Mouse (Mus musculus) heart, embryonic 12.5 days (tissue): ENCODE results near the gene Syt8. TPM values are rescaled to one million over a fixed set of nuclear protein-coding genes. Genes with fewer than 3 reads are reported as not detected.

Experiments
- ATAC-seq: fragments of 200-750 bp; cut with Nextera tagmentation; 2 replicates; pipeline ENCODE4 v1.8.0; 2017; ENCODE audit warnings: moderate TSS enrichment, moderate library complexity; ENCODE audit not compliant: insufficient number of reproducible peaks, low FRiP score
- H3K27ac ChIP-seq: fragments of 300-500 bp; sonication (generic); 2 replicates; pipeline ENCODE4 v1.5.1; 2016; ENCODE audit warnings: mild to moderate bottlenecking, moderate library complexity; ENCODE audit not compliant: poor library complexity, severe bottlenecking
- H3K27me3 ChIP-seq: fragments of 300-500 bp; sonication (generic); replicated peaks from 2 replicates; pipeline ENCODE4 v1.6.1; 2016; ENCODE audit warnings: mild to moderate bottlenecking, moderate library complexity
- H3K36me3 ChIP-seq: fragments of 300-500 bp; sonication (generic); 2 replicates; pipeline ENCODE4 v1.6.1; 2016; ENCODE audit warnings: mild to moderate bottlenecking, moderate library complexity
- H3K4me1 ChIP-seq: fragments of 300-500 bp; sonication (generic); replicated peaks from 2 replicates; pipeline ENCODE4 v1.6.1; 2016; ENCODE audit warnings: mild to moderate bottlenecking
- H3K4me2 ChIP-seq: fragments of 300-500 bp; sonication (generic); 2 replicates; pipeline ENCODE4 v1.6.1; 2016; ENCODE audit warnings: mild to moderate bottlenecking, moderate library complexity
- H3K4me3 ChIP-seq: fragments of 300-500 bp; sonication (generic); 2 replicates; pipeline ENCODE4 v1.5.1; 2016; ENCODE audit warnings: mild to moderate bottlenecking
- H3K9ac ChIP-seq: fragments of 300-500 bp; sonication (generic); 2 replicates; pipeline ENCODE4 v1.6.1; 2016; ENCODE audit warnings: mild to moderate bottlenecking, moderate library complexity
- H3K9me3 ChIP-seq: fragments of 300-500 bp; sonication (generic); replicated peaks from 2 replicates; pipeline ENCODE4 v1.6.1; 2016; ENCODE audit warnings: mild to moderate bottlenecking, moderate library complexity
- WGBS: fragments of 180-500 bp; shearing (Covaris S2); methylation state at CpG from one replicate; pipeline ENCODE4 v1.1.7; 2016; 5-methylcytosine and 5-hydroxymethylcytosine counted together
- polyA plus RNA-seq: library from polyadenylated mRNA; unstranded; fragments of >200 nt; fragmentation: Nextera tagmentation; extraction: Ambion mirVana; gene quantifications from 2 replicates; pipeline ENCODE4 v1.2.1, GENCODE M21; 2016

The Syt8 gene
- polyA plus RNA-seq, 1 experiment from 2014 or later: 0.57 TPM

- Histone ChIP-seq H3K27me3 (no peaks in the 10 kb centered on the region), H3K9ac (no peak overlapping the region), H3K9me3 (no peaks in the 10 kb centered on the region), H3K4me2 (no peak overlapping the region), H3K4me3 (no peak overlapping the region), H3K27ac (no peak overlapping the region), H3K36me3 (no peaks in the 10 kb centered on the region), H3K4me1 (peaks cover 46% of the 10 kb centered on the region)
- 88% methylated on average over 14 of the region's 14 CpGs for whole genome bisulfite sequencing
- no peak for ATAC-seq
Measured at GRCm38 (mm10) chr7:142431106-142431505, 3.5 kb upstream of the Syt8 start.

GRCm38 (mm10) chr7:142433623-142434022, 1.0 kb upstream of the Syt8 start:
- no peak for ATAC-seq
- Histone ChIP-seq H3K4me1 (peaks cover 41% of the 10 kb centered on the region), H3K36me3 (no peaks in the 10 kb centered on the region), H3K4me2 (no peak overlapping the region), H3K4me3 (no peak overlapping the region), H3K27ac (peak overlapping the region; percentile 57), H3K27me3 (no peaks in the 10 kb centered on the region), H3K9me3 (no peaks in the 10 kb centered on the region), H3K9ac (peak overlapping the region; percentile 51)
- WGBS: 32% methylated on average over 19 of the region's 19 CpGs

GRCm38 (mm10) chr7:142435524-142435923, 874 bp downstream of the Syt8 start:
- no peak overlapping the region for H3K9ac ChIP-seq
- WGBS: 19% methylated on average over 4 of the region's 4 CpGs
- H3K4me3 ChIP-seq: no peak overlapping the region
- H3K4me2 ChIP-seq: no peak overlapping the region
- peaks cover 29% of the 10 kb centered on the region for H3K4me1 ChIP-seq
- H3K27ac ChIP-seq: peak overlapping the region; percentile 57; the same call in 1 of the 2 replicates
- no peaks in the 10 kb centered on the region for H3K27me3 ChIP-seq
- ATAC-seq: no peak
- no peaks in the 10 kb centered on the region for H3K9me3 ChIP-seq
- no peaks in the 10 kb centered on the region for H3K36me3 ChIP-seq

GRCm38 (mm10) chr7:142437324-142437723, 2.7 kb downstream of the Syt8 start:
- WGBS: 86% methylated on average over 5 of the region's 5 CpGs
- 0 out of 2 replicates have a peak overlapping the region, but pooled peaks have one; percentile 5 for H3K27ac ChIP-seq
- H3K4me3 ChIP-seq: no peak overlapping the region
- no peak for ATAC-seq
- H3K27me3 ChIP-seq: no peaks in the 10 kb centered on the region
- H3K36me3 ChIP-seq: no peaks in the 10 kb centered on the region
- H3K4me1 ChIP-seq: peaks cover 44% of the 10 kb centered on the region
- no peaks in the 10 kb centered on the region for H3K9me3 ChIP-seq
- H3K4me2 ChIP-seq: no peak overlapping the region
- H3K9ac ChIP-seq: peak overlapping the region; percentile 8; the same call in 1 of the 2 replicates

- no peak overlapping the region for H3K4me2 ChIP-seq
- no peaks in the 10 kb centered on the region for H3K27me3 ChIP-seq
- peaks cover 34% of the 10 kb centered on the region for H3K4me1 ChIP-seq
- no peaks in the 10 kb centered on the region for H3K36me3 ChIP-seq
- 84% methylated on average over 14 of the region's 14 CpGs for WGBS
- H3K4me3 ChIP-seq: no peak overlapping the region
- 0 out of 2 replicates have a peak overlapping the region, but pooled peaks have one; percentile 76 for H3K27ac ChIP-seq
- ATAC-seq: no peak
- peak overlapping the region; percentile 37; the same call in 1 of the 2 replicates for H3K9ac ChIP-seq
- no peaks in the 10 kb centered on the region for H3K9me3 ChIP-seq
Measured at GRCm38 (mm10) chr7:142439966-142440365, 5.3 kb downstream of the Syt8 start.

- no peak overlapping the region for H3K4me2 ChIP-seq
- H3K4me1 ChIP-seq: peaks cover 31% of the 10 kb centered on the region
- H3K36me3 ChIP-seq: no peaks in the 10 kb centered on the region
- peak overlapping the region; percentile 55 for H3K9ac ChIP-seq
- peak; percentile 72 for ATAC-seq
- 35% methylated on average over 5 of the region's 5 CpGs for WGBS
- H3K27ac ChIP-seq: peak overlapping the region; percentile 76
- H3K9me3 ChIP-seq: no peaks in the 10 kb centered on the region
- no peak overlapping the region for H3K4me3 ChIP-seq
- no peaks in the 10 kb centered on the region for H3K27me3 ChIP-seq
Measured at GRCm38 (mm10) chr7:142440657-142441114, 6.0 kb downstream of the Syt8 start.

GRCm38 (mm10) chr7:142441585-142441984, 6.9 kb downstream of the Syt8 start, which contains the start of gene Tnni2:
Tnni2 (plus strand) TSS chr7:142441808.
- Histone ChIP-seq H3K4me3 (no peak within 1 kb of the TSS), H3K9me3 (no peaks in the 10 kb centered on the region), H3K9ac (peak within 1 kb of the TSS; percentile 55), H3K4me2 (no peak within 1 kb of the TSS), H3K27me3 (no peaks in the 10 kb centered on the region), H3K36me3 (no peaks in the 10 kb centered on the region), H3K27ac (peak within 1 kb of the TSS; percentile 76), H3K4me1 (peaks cover 31% of the 10 kb centered on the region)
- WGBS: 71% methylated on average over 9 of the region's 9 CpGs
- ATAC-seq: no peak

GRCm38 (mm10) chr7:142442081-142442907, 7.6 kb downstream of the Syt8 start:
- no peaks in the 10 kb centered on the region for H3K36me3 ChIP-seq
- H3K9ac ChIP-seq: peak overlapping the region; percentile 55
- WGBS: 67% methylated on average over 9 of the region's 9 CpGs
- peaks cover 31% of the 10 kb centered on the region for H3K4me1 ChIP-seq
- H3K27ac ChIP-seq: peak overlapping the region; percentile 76; the same call in 1 of the 2 replicates
- H3K27me3 ChIP-seq: no peaks in the 10 kb centered on the region
- no peak overlapping the region for H3K4me3 ChIP-seq
- no peak overlapping the region for H3K4me2 ChIP-seq
- ATAC-seq: no peak
- no peaks in the 10 kb centered on the region for H3K9me3 ChIP-seq

GRCm38 (mm10) chr7:142442908-142443420, 8.3 kb downstream of the Syt8 start:
- 89% methylated on average over 7 of the region's 7 CpGs for WGBS
- Histone ChIP-seq H3K9me3 (no peaks in the 10 kb centered on the region), H3K9ac (peak overlapping the region; percentile 24; the same call in 1 of the 2 replicates), H3K27me3 (no peaks in the 10 kb centered on the region), H3K4me2 (no peak overlapping the region), H3K36me3 (no peaks in the 10 kb centered on the region), H3K4me1 (peaks cover 31% of the 10 kb centered on the region), H3K4me3 (no peak overlapping the region), H3K27ac (no peak overlapping the region)
- no peak for ATAC-seq

GRCm38 (mm10) chr7:142443474-142443873, 8.8 kb downstream of the Syt8 start:
- no peak overlapping the region for H3K9ac ChIP-seq
- ATAC-seq: no peak
- H3K4me3 ChIP-seq: no peak overlapping the region
- H3K27ac ChIP-seq: no peak overlapping the region
- peaks cover 31% of the 10 kb centered on the region for H3K4me1 ChIP-seq
- no peaks in the 10 kb centered on the region for H3K27me3 ChIP-seq
- no peaks in the 10 kb centered on the region for H3K36me3 ChIP-seq
- WGBS: 88% methylated on average over 5 of the region's 5 CpGs
- H3K4me2 ChIP-seq: no peak overlapping the region
- no peaks in the 10 kb centered on the region for H3K9me3 ChIP-seq

GRCm38 (mm10) chr7:142444171-142444570, 9.5 kb downstream of the Syt8 start:
- H3K4me3 ChIP-seq: no peak overlapping the region
- ATAC-seq: no peak
- H3K27me3 ChIP-seq: no peaks in the 10 kb centered on the region
- peaks cover 34% of the 10 kb centered on the region for H3K4me1 ChIP-seq
- 88% methylated on average over 6 of the region's 6 CpGs for WGBS
- no peak overlapping the region for H3K4me2 ChIP-seq
- no peak overlapping the region for H3K27ac ChIP-seq
- H3K9ac ChIP-seq: no peak overlapping the region
- no peaks in the 10 kb centered on the region for H3K9me3 ChIP-seq
- no peaks in the 10 kb centered on the region for H3K36me3 ChIP-seq
